Mouse (Mus musculus) left cerebral cortex, postnatal 14 days (tissue): ENCODE results near the gene Kbtbd12. TPM values are rescaled to one million over a fixed set of nuclear protein-coding genes. Genes with fewer than 3 reads are reported as not detected.

ENCODE experiments used
- DNase-seq, 2 experiments: peaks; one replicate each; pipeline ENCODE4 v3.0.0; 2021 to 2022; ENCODE audit warnings: low spot score in 2 of 2, mixed read lengths in 1 of 2
- intact Hi-C: fragments of 180-260 bp; cut with DNase I; formaldehyde crosslinking; loops from one replicate; pipeline ENCODE4 v1.15.1; 2025
- long read RNA-seq, 2 experiments: library from polyadenylated mRNA; stranded (forward); transcript quantifications; one replicate each; pipeline ENCODE4 v2.0.0; 2021
- total RNA-seq, 2 experiments: library from RNA; stranded (reverse); gene quantifications; 2 replicates each; pipeline ENCODE4 v1.2.3; 2021

Gene Kbtbd12
- total RNA-seq = under 1 TPM in 1 of 2 experiments, not detected in 1; 0.22 TPM
- long read RNA-seq, experiment 1, partial matches to known transcripts = 0 of 1 reads
- long read RNA-seq, experiment 1, other reads (novel, unspliced or antisense) = 0 of 1 reads
- long read RNA-seq, experiment 2, partial matches to known transcripts = 1 of 1 reads
- long read RNA-seq, experiment 2, other reads (novel, unspliced or antisense) = 0 of 1 reads

DNA sequence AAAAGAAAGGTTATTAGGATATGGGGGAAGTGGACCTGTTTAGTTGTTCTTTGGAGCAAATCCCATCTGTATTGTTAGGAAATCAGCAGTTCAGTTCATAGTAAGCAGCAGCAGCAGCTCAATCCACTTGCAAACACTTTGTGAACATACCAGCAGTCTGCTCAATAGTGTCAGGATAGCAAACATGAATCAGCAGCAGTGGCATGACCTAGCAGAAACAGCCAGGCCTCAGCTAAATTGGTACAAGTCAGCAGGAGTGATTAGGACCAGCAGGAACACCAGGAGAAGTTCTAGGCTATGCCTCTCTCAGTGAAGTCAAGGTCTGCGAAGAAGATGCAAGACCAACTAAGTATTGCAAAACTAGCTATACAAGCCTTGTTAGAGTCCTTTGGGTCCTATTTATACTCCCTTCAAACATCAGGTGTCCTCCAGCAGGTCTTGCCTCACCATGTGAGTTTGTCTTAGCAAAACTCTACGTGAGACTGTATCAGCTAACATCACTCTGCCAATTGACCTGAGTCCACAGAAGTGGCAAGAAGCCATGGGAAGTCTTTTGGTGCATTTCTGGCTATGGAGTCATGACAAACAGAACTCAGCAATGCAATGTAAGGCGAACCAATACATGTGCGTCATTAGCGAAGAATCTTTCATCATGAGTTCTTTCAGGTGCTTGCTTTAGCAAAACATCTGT lies at the start of gene Kbtbd12:
Gene Kbtbd12, minus strand, starts transcription at position 340 of the 691 bp plus-strand sequence.
- intact Hi-C loops = no loop called here
- DNase-seq = no peak

DNA sequence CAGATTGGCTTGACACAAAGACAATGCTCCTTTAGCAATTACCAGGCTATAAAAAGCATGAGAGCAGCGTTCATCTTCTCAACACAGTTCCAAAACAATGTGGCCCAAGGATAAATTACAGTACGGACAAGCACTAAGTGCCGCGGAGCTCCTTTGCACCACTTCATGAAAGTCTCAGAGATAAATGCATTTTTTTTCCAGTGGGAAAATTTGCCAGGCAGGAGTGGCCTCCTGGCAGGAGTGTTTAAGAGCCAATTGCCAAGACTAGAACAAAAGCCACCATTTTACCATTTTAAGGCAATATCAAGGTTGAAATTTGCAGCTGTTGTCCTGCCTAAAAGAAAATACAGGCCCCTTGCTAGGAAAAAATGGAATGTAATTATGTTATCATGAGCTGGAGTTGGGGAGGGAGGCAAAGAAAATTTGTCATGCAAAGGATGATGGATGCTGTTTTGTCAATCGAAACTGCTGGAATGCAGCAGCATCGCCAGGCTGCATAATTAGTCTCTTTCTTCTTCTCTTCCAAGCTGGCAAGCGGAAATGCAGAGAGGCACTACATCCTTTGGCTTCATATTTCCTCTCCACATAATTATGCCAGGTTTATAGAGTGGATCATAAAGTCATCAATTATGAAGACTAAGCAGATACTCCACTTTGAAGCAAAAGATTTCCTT lies 45.8 kb upstream of the Kbtbd12 start:
- no peak for DNase-seq
- intact Hi-C loops = no loop called here

DNA sequence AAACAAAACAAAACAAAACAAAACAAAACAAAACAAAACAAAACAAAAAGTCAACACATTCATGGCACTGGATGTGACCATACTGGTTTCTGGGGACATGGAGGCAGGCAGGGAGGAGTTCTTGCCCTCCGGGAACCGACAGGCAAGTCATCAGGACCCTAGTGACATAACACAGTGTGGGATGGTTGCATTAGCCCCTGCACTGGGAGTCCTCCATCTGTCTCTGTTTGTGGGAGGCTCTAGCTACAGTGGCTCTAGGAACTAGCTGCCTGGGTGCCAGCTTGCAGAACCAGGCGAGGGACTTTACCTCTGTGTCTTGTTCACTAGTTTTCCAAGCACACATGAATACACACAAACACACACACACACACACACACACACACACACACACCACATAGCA lies 43.3 kb upstream of the Kbtbd12 start:
- no peak for DNase-seq
- intact Hi-C loops = no loop called here

DNA sequence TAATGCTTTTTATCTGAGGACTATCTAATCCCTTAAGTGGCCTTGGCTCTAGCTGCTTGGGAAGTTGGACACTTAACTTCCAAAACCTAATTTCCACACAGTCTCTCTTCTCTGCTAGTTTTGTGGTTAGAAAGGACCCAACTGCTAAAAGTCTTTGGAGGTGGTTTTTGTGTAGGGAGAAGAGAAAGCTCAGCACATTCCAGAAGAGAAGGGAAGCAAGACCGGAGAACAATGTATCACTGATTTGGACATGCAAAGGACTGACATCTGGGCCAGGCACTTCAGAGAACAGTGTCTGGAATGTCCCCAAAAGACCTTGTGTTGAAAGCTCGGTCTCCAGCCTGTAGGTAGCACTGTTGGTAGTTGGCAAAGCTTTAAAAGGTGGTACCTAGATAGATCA lies 40.0 kb upstream of the Kbtbd12 start:
- intact Hi-C loops = no loop called here
- no peak for DNase-seq

DNA sequence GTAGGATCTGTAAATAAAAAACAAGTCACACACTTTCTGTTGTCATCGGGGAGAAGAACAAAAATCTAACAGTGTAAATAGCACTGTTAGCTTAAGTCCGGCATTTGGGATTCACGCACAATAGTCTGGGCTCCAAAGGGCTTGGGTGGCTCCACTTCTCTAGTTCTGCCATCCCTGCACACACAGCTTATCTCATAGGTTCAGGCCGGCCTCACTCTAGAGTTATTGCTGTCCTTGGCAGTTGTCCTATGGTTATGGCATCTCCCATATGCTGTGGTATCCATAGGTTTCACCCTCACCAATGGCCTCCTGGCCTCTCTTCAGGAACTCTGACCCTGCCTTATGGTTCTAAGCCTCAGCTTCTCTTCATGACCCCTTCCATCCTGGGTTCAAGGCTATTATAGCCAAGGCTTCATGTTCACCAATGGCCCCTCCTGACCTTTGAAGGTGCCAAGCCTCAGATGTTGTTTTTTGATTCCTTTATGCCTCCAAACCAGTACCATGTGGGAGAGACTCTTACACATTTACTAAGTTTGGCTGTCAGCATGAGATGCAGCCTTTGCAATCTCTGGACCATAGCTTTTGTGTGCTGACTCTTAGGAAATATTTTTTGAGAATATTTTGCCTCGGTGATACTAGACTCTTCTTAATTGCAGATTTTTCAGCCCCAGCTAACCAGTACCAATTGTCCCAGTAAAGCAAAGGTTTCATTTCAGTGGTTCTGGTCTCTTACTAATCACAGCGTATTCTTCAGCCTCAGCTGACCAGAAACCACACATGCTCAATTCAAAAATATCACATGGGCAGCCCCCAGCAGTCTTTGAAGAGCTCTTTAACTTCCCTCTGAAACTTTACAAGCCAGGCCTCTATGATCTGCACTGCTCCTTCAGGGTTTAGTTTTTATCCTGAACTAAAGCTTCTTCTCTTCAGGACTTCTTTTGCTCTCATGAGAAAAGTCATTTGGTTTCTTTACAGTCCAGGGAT lies 39.3 kb upstream of the Kbtbd12 start:
- intact Hi-C loops = no loop called here
- no peak for DNase-seq

DNA sequence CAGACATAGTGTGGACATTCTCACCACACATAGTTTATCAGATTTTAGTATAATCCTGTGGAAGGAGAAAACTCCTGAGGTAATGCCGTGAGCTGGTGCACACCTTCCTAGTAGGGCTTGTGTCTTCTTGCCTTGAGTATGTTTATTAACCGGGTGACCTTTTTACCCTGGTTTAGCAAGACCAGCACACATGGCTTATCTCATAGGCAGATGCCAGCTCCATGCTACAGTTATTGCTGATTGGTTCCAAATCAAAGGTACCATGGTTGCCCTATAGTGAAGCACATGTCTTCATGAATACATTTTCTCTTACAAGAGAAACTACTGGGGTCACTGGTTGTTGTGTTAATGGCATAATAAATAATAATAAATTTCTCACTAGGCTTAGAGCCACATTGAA lies 38.1 kb upstream of the Kbtbd12 start:
- intact Hi-C loops = no loop called here

DNA sequence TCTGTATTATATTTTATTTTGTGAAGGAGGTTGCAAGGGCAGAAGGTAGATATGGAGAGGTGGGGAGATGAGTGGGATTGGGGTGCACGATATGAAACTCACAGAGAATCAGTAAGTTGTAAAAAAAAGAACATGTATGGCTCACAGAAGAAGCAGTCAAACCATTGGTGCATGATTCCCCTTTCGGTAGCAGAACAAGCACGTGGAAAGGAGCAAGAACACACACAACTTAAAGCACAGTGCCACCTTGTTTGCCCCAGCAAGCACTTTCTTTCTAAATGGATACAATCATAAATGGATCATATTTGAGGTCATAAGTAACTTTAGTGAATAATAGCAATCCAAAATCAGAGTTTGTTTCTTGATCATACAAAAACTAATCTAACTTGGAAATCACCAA lies 24.5 kb upstream of the Kbtbd12 start:
- no peak for DNase-seq
- intact Hi-C loops = no loop called here

More for the DNA sequence above, 38.1 kb upstream of the Kbtbd12 start:
- no peak for DNase-seq

DNA sequence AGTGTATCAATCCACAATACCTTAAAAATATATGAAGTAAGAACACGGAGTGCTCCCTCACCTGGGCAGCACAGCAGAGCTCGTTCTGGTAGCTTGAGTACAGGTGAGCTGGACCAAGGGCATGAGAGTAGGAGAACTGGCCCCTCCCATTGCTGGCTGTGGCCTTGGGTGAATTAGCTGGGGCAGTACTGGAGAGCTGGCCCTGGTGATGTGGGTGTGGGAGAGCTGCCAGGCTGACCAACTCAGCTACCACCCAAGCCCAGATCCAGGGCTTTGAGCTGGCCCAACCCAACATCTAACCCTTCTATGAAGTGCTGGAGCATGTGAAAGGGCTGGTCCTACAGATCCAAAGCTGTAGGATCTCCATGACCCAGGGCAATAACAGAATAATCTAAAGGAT lies 23.9 kb upstream of the Kbtbd12 start:
- intact Hi-C loops = no loop called here
- DNase-seq = no peak

DNA sequence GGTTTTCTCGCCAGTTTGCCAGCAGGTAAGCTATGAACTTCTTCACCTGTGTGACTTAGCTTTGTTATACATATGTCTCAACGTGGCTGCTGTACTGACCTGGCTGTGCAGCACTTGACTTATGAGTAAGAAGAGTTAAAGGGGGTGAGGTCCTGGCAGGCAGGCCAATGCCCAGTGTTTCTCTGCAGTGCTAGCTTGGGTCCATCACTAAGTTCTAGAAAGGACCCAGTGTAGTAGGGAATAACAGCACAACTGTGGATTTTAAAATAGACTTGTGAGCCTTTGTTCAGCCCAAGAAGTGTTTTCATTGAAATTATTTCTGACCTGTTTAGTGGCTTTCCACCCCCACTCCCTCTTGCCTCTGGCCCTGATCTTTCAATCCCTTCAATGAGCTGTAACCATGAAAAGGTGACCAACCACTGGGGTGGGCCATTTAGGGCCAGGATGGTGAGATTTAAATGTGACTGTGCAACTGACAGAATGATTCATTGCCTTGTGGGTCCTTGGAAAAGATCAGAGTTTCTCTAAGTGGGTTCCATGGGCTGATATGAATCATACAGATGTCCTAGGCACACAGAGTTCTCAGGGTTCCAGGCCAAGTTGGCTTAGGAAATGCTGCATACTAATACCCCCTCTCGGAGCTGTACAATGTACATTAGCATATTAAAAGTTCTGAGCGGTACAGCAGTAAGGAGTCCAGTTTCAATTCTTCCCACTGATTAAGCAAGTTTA lies 10.0 kb upstream of the Kbtbd12 start:
- peak in 1 of 2 experiments; percentile 15 for DNase-seq
- intact Hi-C loops = no loop called here

DNA sequence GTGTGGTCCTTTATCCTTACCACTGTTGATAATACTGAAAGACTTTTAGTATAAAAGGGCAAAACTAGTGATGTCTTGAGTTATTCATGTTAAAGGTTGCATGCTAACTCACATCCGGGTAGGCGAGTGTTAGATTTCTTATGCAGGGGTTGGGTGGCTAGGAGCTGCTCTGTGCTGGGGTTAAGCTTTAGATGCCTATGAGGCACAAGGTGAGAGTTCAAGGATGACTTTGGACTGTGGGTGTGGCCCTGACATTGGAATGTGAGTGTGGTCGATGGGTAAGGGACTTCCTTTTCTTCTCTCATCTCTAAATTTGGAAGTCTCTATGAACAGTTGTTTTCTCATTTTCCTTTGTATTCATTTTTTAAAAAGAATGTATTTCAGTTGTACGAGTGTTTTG lies 7.0 kb upstream of the Kbtbd12 start:
- intact Hi-C loops = no loop called here

DNA sequence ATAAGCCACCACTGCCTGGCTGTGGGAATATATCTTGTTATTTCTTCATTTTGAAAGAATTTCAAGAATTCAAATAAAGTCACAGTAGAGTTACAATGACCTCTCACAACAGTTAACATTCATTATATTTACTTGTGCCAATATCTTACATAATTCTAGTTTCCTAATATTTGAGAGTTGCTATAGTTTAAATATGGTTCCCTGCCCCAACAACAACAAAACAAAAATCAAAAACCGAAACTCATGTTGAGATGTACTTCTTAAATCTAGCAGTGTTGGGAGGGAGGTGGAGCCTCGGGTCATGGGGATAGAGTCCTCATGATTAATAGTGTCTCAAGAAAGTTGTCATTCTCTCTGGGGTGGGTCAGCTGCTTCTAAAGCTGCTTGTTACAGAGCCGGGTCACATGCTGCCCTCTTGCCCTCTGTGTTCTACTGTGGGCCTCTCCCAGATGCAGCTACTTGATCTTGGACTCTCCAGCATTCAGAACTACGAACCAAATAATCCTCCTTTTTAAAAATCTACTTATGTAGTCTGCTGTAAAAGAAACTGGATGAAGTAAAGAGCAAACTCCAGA lies 3.7 kb upstream of the Kbtbd12 start:
- no peak for DNase-seq
- intact Hi-C loops = no loop called here

More for the DNA sequence above, 7.0 kb upstream of the Kbtbd12 start:
- no peak for DNase-seq

DNA sequence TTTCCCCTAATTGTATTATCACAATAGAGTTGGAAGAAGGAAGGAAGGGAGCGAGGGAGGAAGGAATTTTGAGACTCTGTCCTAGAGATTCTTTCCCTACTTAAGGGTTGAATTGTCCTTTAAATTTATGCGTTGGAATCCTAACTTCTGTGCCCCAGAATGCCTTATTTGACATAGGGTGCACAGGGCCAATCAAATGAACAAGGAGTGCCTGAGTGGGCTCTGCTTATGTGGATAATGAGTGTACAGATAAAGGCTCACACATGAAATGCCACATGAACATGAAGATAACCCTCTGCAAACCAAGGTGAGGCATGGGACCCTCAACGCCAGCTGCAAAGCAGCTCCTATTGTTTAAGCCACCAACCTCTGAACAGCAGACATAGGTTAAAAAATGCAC lies 2.6 kb upstream of the Kbtbd12 start:
- DNase-seq = no peak
- intact Hi-C loops = no loop called here

DNA sequence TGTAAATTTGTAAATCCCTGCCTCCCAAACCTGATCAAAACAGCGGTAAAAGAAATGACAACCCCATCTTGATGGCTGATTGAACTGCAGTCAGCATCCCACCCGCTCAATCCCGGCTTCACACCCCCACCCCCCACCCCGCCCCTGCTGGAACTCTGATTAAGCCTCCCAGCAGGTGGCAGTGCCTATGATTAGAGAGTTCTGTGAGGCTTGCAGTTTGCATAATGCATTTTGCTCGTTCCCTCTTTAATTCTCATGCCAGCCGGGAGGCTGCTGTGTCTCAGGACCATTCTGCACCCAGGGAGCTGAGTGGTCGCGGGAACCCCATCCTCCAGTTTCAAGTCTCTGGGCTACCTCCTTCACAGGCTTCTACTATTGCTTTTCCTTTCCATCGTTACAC lies 2.2 kb upstream of the Kbtbd12 start:
- intact Hi-C loops = no loop called here
- peak; percentile 61 to 62 for DNase-seq

DNA sequence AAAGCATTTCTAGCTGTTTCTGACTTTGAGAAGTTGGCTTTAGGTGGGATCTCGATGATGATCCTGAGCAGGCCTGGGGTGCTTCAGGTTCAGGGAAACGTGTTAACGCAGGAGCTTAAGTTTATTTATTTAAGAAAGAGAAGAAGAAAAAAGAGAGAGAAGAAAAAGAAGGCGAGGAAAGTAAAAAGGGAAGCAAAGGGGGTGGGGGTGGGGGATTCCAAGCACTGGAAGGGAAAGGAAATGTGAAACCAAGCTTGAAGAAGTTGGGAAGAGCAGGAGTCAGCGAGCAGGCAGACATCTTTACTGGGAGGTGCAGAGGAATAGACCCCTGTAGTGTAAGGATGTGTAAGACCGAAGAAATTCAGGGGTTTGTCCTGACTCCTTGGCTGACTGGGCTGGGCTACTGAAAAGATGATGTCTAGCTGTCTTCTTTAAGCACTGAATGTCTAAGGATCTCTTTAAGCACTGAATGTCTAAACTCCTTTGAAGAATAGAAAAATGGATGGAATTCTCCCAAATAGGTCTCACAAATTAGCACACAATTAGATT lies 1.7 kb upstream of the Kbtbd12 start:
- no peak for DNase-seq
- intact Hi-C loops = no loop called here

DNA sequence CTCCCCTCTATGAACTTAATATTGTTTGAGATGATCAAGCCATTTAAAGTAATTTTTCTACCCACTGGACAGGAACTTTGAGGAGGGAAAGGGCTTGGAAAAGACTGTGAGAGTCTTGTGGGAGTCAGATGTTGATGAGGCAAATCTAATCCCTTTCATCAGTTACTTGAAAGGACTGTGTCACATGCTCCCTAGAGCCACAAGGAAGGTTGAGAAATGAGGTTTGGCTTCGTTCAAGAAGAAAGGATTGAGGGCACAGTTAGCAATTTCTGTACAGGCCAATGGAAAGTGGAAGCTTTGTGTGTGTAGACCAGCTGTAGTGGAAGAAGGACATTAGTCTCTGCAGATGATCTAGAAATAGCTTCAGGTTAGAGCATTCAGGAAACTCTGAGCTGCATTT lies 1.2 kb upstream of the Kbtbd12 start:
- intact Hi-C loops = no loop called here
- no peak for DNase-seq

DNA sequence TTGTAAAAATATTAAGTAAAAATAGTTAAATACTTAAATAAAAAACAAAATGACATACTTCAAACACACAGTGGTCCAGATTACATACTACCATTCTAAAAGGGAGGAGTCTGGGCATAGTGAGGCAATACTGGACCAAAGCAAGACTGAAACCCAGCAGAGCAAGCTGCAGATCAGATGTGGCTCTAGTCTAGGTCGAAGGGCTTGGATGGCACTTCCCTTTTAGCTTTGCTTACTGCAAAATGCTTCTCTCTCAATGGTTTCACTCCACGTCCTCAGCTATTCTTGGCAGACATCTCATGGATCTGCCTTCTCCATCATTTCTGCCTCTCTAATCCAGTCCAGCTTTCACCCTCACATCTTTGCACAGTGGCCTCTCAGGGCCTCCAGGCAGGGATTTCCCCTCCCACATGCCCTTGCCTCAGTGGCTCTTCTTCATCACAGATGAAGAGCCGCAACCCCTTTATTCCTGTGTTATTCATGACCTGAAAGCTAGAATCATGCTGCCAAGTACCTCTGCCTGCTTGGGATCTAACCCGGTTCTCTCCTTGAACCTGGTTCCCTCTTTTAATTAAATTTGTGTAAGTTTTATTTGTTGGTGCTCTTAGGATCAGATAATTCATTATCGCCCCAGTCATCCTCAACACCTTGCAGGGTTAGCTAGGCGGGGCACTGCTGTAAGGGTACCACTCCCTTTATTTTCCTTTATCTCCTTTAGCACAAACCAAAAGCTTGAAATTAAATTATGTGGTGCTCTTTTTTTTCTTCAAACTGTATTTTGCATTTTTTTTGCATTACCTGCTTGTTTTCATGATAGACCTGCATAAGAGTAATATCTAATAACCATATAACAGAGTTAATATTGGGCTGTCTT lies 1.6 kb downstream of the Kbtbd12 start:
- intact Hi-C loops = no loop called here
- DNase-seq = no peak

DNA sequence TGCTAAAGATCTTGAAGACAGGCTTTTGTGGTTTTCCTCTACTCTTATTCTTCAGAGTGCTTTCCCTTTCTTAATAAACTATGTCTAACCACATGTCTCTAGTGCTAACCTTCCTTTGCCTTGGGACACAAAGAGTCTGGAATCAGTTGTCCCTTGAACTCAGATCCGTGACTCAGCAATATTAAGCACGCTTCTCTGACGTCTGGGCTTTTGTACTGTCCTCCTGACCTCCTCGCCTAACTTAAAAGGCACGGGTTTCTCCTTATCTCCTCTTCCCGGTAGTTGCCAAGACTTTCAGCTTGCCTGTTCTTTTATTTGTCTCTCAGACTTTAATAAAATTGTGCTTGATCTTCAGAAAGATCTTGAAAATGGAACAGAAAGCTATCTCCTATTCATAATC lies 6.5 kb downstream of the Kbtbd12 start:
- no peak for DNase-seq
- intact Hi-C loops = no loop called here

DNA sequence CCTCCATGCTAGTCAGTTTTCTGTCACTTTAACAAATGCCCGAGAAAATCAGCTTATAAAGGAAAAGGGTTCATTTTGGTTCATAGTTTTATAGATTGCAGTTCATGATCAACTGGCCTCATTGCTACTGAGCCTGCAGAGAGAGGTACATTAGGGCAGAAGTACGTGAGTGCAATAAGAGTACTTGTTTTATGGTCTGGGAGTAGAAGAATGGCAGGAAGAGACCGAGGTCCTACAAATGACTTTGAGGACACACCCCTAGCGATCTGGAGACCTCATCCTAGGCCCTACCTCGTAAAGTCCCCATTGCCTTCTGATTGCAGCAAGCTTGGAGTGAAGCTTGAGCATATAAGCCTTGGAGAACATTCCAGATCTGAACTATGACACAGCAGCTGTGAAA lies 7.2 kb downstream of the Kbtbd12 start:
- no peak for DNase-seq
- intact Hi-C loops = no loop called here
